Mouse (Mus musculus) bone marrow macrophage, adult 2 months (primary cell): Measurements from ENCODE around the gene Epb42.

Source experiments
- CTCF ChIP-seq: IDR thresholded peaks from 2 replicates; pipeline ENCODE4 v1.5.1; 2012; ENCODE audit warnings: low read depth, mild to moderate bottlenecking, low read length, moderate library complexity
- POLR2A ChIP-seq: IDR thresholded peaks from 2 replicates; pipeline ENCODE4 v1.6.1; 2012; ENCODE audit warnings: mild to moderate bottlenecking, low read depth, low read length, borderline replicate concordance

GRCm38 (mm10) chr2:120970045-120970539, 66.8 kb downstream of the Epb42 start:
- TF ChIP-seq CTCF (no peak), POLR2A (no peak)
